Mouse (Mus musculus): ENCODE measurements at regions not wholly inside any gene's neighbourhood (a gene's known extent, or its start where the extent isn't known, plus 50 kb on each side); places are given as distances from the start of the nearest gene placed in this dataset.

- Histone ChIP-seq H3K4me1 (ENCODE audit: control insufficient read depth) (no peaks in the 10 kb centered on the region), H3K9me3 (ENCODE audit: control insufficient read depth, low read length) (peaks cover 2% of the 10 kb centered on the region; the same call in 1 of the 2 replicates), H3K36me3 (ENCODE audit: control insufficient read depth) (no peaks in the 10 kb centered on the region), H3K27me3 (ENCODE audit: control insufficient read depth) (peaks cover 16% of the 10 kb centered on the region), H3K4me3 (replicated peaks) (no peak overlapping the region)
- TF ChIP-seq TAL1 (IDR thresholded peaks at IDR 0.05; ENCODE audit: low read length): no peak
Observed at GRCm38 (mm10) chr11:114220466-114220865, 153.6 kb upstream of the Sdk2 start.

- peaks cover 16% of the 10 kb centered on the region for H3K27me3 ChIP-seq (ENCODE audit: control insufficient read depth)
- no peaks in the 10 kb centered on the region for H3K4me1 ChIP-seq (ENCODE audit: control insufficient read depth)
- TF ChIP-seq GATA1 (IDR thresholded peaks at IDR 0.05; ENCODE audit: low read length) (no peak), TAL1 (IDR thresholded peaks at IDR 0.05; ENCODE audit: low read length) (no peak)
- H3K9me3 ChIP-seq (ENCODE audit: control insufficient read depth, low read length): peaks cover 2% of the 10 kb centered on the region; the same call in 1 of the 2 replicates
- no peak overlapping the region for H3K4me3 ChIP-seq (replicated peaks)
- H3K36me3 ChIP-seq (ENCODE audit: control insufficient read depth): no peaks in the 10 kb centered on the region
Observed at GRCm38 (mm10) chr11:114218732-114219506, 152.1 kb upstream of the Sdk2 start.

- TF ChIP-seq TAL1 (IDR thresholded peaks at IDR 0.05; ENCODE audit: low read length) (no peak), GATA1 (IDR thresholded peaks at IDR 0.05; ENCODE audit: low read length) (no peak)
- H3K36me3 ChIP-seq (ENCODE audit: control insufficient read depth): no peaks in the 10 kb centered on the region
- peaks cover 16% of the 10 kb centered on the region for H3K27me3 ChIP-seq (ENCODE audit: control insufficient read depth)
- H3K9me3 ChIP-seq (ENCODE audit: control insufficient read depth, low read length): no peaks in the 10 kb centered on the region
- no peak overlapping the region for H3K4me3 ChIP-seq (replicated peaks)
- H3K4me1 ChIP-seq (ENCODE audit: control insufficient read depth): no peaks in the 10 kb centered on the region
Observed at GRCm38 (mm10) chr11:114217245-114217757, 150.5 kb upstream of the Sdk2 start.

GRCm38 (mm10) chr11:114216493-114216892 lies 149.6 kb upstream of the Sdk2 start:
- H3K4me3 ChIP-seq (replicated peaks): no peak overlapping the region
- H3K4me1 ChIP-seq (ENCODE audit: control insufficient read depth): no peaks in the 10 kb centered on the region
- H3K36me3 ChIP-seq (ENCODE audit: control insufficient read depth): no peaks in the 10 kb centered on the region
- peaks cover 16% of the 10 kb centered on the region for H3K27me3 ChIP-seq (ENCODE audit: control insufficient read depth)
- no peak for TF ChIP-seq GATA1 (IDR thresholded peaks at IDR 0.05; ENCODE audit: low read length)
- TF ChIP-seq TAL1 (IDR thresholded peaks at IDR 0.05; ENCODE audit: low read length): no peak
- H3K9me3 ChIP-seq (ENCODE audit: control insufficient read depth, low read length): no peaks in the 10 kb centered on the region

- no peaks in the 10 kb centered on the region for H3K36me3 ChIP-seq (ENCODE audit: control insufficient read depth)
- no peak overlapping the region for H3K4me3 ChIP-seq (replicated peaks)
- no peaks in the 10 kb centered on the region for H3K9me3 ChIP-seq (ENCODE audit: control insufficient read depth, low read length)
- peaks cover 16% of the 10 kb centered on the region for H3K27me3 ChIP-seq (ENCODE audit: control insufficient read depth)
- H3K4me1 ChIP-seq (ENCODE audit: control insufficient read depth): no peaks in the 10 kb centered on the region
- no peak for TF ChIP-seq TAL1 (IDR thresholded peaks at IDR 0.05; ENCODE audit: low read length)
- TF ChIP-seq GATA1 (IDR thresholded peaks at IDR 0.05; ENCODE audit: low read length): no peak
Observed at GRCm38 (mm10) chr11:114215256-114215655, 148.4 kb upstream of the Sdk2 start.

GRCm38 (mm10) chr11:114212136-114212535 lies 145.3 kb upstream of the Sdk2 start:
- H3K4me1 ChIP-seq (ENCODE audit: control insufficient read depth): no peaks in the 10 kb centered on the region
- no peak for TF ChIP-seq GATA1 (IDR thresholded peaks at IDR 0.05; ENCODE audit: low read length)
- no peak for TF ChIP-seq TAL1 (IDR thresholded peaks at IDR 0.05; ENCODE audit: low read length)
- H3K9me3 ChIP-seq (ENCODE audit: control insufficient read depth, low read length): no peaks in the 10 kb centered on the region
- peaks cover 8% of the 10 kb centered on the region for H3K27me3 ChIP-seq (ENCODE audit: control insufficient read depth)
- no peaks in the 10 kb centered on the region for H3K36me3 ChIP-seq (ENCODE audit: control insufficient read depth)
- no peak overlapping the region for H3K4me3 ChIP-seq (replicated peaks)

GRCm38 (mm10) chr11:114205192-114205591 lies 138.3 kb upstream of the Sdk2 start:
- Histone ChIP-seq H3K36me3 (ENCODE audit: control insufficient read depth) (no peaks in the 10 kb centered on the region), H3K9me3 (ENCODE audit: control insufficient read depth, low read length) (no peaks in the 10 kb centered on the region), H3K4me3 (replicated peaks) (no peak overlapping the region), H3K27me3 (ENCODE audit: control insufficient read depth) (no peaks in the 10 kb centered on the region), H3K4me1 (ENCODE audit: control insufficient read depth) (no peaks in the 10 kb centered on the region)
- no peak for TF ChIP-seq GATA1 (IDR thresholded peaks at IDR 0.05; ENCODE audit: low read length)
- no peak for TF ChIP-seq TAL1 (IDR thresholded peaks at IDR 0.05; ENCODE audit: low read length)

- TF ChIP-seq TAL1 (IDR thresholded peaks at IDR 0.05; ENCODE audit: low read length) (no peak), GATA1 (IDR thresholded peaks at IDR 0.05; ENCODE audit: low read length) (no peak)
- Histone ChIP-seq H3K4me3 (replicated peaks) (no peak overlapping the region), H3K9me3 (ENCODE audit: control insufficient read depth, low read length) (no peaks in the 10 kb centered on the region)
Observed at GRCm38 (mm10) chr11:114203416-114203815, 136.6 kb upstream of the Sdk2 start.

GRCm38 (mm10) chr11:114202486-114202885 lies 135.6 kb upstream of the Sdk2 start:
- Histone ChIP-seq H3K36me3 (ENCODE audit: control insufficient read depth) (no peaks in the 10 kb centered on the region), H3K9me3 (ENCODE audit: control insufficient read depth, low read length) (no peaks in the 10 kb centered on the region), H3K4me1 (ENCODE audit: control insufficient read depth) (no peaks in the 10 kb centered on the region), H3K27me3 (ENCODE audit: control insufficient read depth) (no peaks in the 10 kb centered on the region), H3K4me3 (replicated peaks) (no peak overlapping the region)
- no peak for TF ChIP-seq GATA1 (IDR thresholded peaks at IDR 0.05; ENCODE audit: low read length)
- no peak for TF ChIP-seq TAL1 (IDR thresholded peaks at IDR 0.05; ENCODE audit: low read length)

More at GRCm38 (mm10) chr11:114203416-114203815, 136.6 kb upstream of the Sdk2 start:
- Histone ChIP-seq H3K36me3 (ENCODE audit: control insufficient read depth) (no peaks in the 10 kb centered on the region), H3K4me1 (ENCODE audit: control insufficient read depth) (no peaks in the 10 kb centered on the region), H3K27me3 (ENCODE audit: control insufficient read depth) (no peaks in the 10 kb centered on the region)
